Comparison of ENCODE assay signal across 19 mouse cellular contexts in the genomic region with DNA sequence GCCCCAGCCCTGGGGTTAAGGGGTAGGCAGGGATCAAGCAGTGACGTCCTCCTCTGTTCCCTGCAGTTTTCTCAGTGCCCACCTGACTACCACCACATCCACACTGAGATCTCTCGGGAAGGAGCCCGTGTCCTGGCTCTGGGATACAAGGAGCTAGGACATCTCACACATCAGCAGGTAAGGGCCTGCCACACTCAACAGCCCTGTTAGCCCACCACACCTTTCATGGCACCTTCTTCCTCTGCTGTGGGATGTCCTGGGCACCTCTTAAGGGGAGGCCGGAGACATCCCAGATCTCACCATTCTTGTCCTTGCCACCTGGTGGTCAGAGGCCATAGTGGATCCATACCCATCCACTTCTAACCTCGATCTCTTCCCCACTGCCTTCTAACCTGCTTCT. TPM values are rescaled to one million over a fixed set of nuclear protein-coding genes. Genes with fewer than 3 reads are reported as not detected.
DNase-seq lines count a peak whose midpoint lies in the region; ATAC-seq and TF ChIP-seq lines count a peak whose summit lies in the region.
"Had no signal": no experiment of that assay in that cellular context is flagged by ENCODE, and none has a peak within 500 bp of the region (broad histone marks: within the 10 kb centered on the region; RNA-seq: fewer than 3 reads in every experiment).

No protein-coding gene starts in this region.

- no peak for TF ChIP-seq CTCF in Patski (IDR thresholded peaks at IDR 0.05)

- in situ Hi-C loops in Patski (cut with MboI; ENCODE audit: low pct_unique_long_range_greater_than_20kb): loop anchor here (25.0 kb wide), 1 partner anchor 688 kb away; no protein-coding TSS in a partner anchor

- POLR2A ChIA-PET in Patski (lab: Charles Lee): no interaction called here

- CTCF ChIA-PET in Patski (lab: Charles Lee): no interaction called here

- ATAC-seq in Patski: peak; percentile 9
- ATAC-seq: forebrain, embryonic 14.5 days; intestine, embryonic 15.5 days had no signal

- no peaks in the 10 kb centered on the region for H3K27me3 ChIP-seq in Patski
- H3K27me3 ChIP-seq: embryonic facial prominence, embryonic 12.5 days; hindbrain, embryonic 13.5 days; intestine, embryonic 15.5 days; neural tube, embryonic 13.5 days had no signal

- DNase-seq in heart, adult 11 months: peak; percentile 78
- no peak for DNase-seq in heart, adult 9 months (ENCODE audit: low spot score in 2 of 2)
- peak; percentile 1 for DNase-seq in layer of hippocampus, postnatal 25 days (ENCODE audit: extremely low spot score in 1 of 2, low spot score in 1 of 2)
- DNase-seq in layer of hippocampus, adult 9-10 months (ENCODE audit: low spot score): no peak
- DNase-seq in right cerebral cortex, postnatal 25 days: peak; percentile 1
- no peak for DNase-seq in right cerebral cortex, postnatal 14 days
- no peak for DNase-seq in Patski (ENCODE audit: low read depth, low spot score)
- DNase-seq in lung, postnatal 4 days: no peak
- DNase-seq: adrenal gland, postnatal 25 days; cerebellum, adult 11 months; cerebellum, postnatal 10 days; lung, adult 2 months had no signal

RNA-seq across cellular contexts. Expression of a gene that starts 8.5 kb away (rescaled TPM):
- total RNA-seq in layer of hippocampus, postnatal 25 days (2021): 10 to 100 TPM; 10.9 to 15.2 TPM
- 17.8 TPM for polyA plus RNA-seq in Patski (2021)

RNA-seq across cellular contexts. Expression of a gene that starts 9.0 kb away (rescaled TPM):
- 10 to 100 TPM; 26.1 to 28.8 TPM for total RNA-seq in layer of hippocampus, postnatal 25 days (2021)
- polyA plus RNA-seq in Patski (2021): 17.6 TPM

RNA-seq across cellular contexts. Expression of a gene that starts 9.0 kb away (rescaled TPM):
- total RNA-seq in layer of hippocampus, postnatal 25 days (2021): 10 to 100 TPM; 39.9 to 44.5 TPM
- polyA plus RNA-seq in Patski (2021): 55.4 TPM

RNA-seq across cellular contexts. Expression of a gene that starts 22.3 kb away (rescaled TPM):
- total RNA-seq in layer of hippocampus, postnatal 25 days (2021): under 1 TPM; 0.35 to 0.37 TPM
- polyA plus RNA-seq in Patski (2021): 8.3 TPM

RNA-seq across cellular contexts. Expression of a gene that starts 25.3 kb away (rescaled TPM):
- 1 to 10 TPM; 1.8 to 2.6 TPM for total RNA-seq in layer of hippocampus, postnatal 25 days (2021)
- polyA plus RNA-seq in Patski (2021): 0.15 TPM
- polyA plus RNA-seq: embryonic facial prominence, embryonic 12.5 days; erythroblast, embryonic 14.5 days; heart, embryonic 11.5 days had no signal

Comparison
In these comparisons a context has a peak if more than half of its experiments do, and no peak if none do; other contexts are left out.
1. DNase-seq: peak in heart, adult 11 months (single experiment), layer of hippocampus, postnatal 25 days (2 of 2) and right cerebral cortex, postnatal 25 days (single experiment); none in heart, adult 9 months (0 of 2), layer of hippocampus, adult 9-10 months (single experiment), right cerebral cortex, postnatal 14 days (single experiment), Patski (single experiment) and lung, postnatal 4 days (0 of 2).